Comparison of ENCODE assay signal across 12 mouse cellular contexts in the genomic region with DNA sequence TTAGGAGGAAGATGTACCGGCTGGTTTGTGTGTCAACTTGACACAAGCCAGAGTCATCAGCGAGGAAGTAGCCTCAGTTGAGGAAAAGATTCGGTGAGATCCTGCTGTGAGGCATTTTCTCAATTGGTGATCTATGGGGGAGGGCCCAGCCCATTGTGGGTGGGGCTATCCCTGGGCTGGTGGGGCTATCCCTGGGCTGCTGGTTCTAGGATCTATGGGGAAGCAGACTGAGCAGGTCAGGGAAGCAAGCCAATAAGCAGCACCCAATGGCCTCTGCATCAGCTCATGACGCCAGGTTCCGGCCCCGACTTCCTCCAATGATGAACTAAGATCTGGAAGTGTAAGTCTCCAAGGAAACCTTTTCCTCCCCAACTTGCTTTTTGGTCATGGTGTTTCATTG. TPM values are rescaled to one million over a fixed set of nuclear protein-coding genes. Genes with fewer than 3 reads are reported as not detected.
"Had no signal": no experiment of that assay in that cellular context is flagged by ENCODE, and none has a peak within 500 bp of the region (broad histone marks: within the 10 kb centered on the region; RNA-seq: fewer than 3 reads in every experiment).

No protein-coding gene starts in this region.

- DNase-seq: lung, adult 2 months; lung, postnatal 14 days; lung, postnatal 36 days; right cerebral cortex, postnatal 25 days; right cerebral cortex, postnatal 4 days; spleen, adult 18-20 months; thymus, adult 18-20 months; thymus, postnatal 14 days; thymus, postnatal 36 days had no signal

RNA-seq across cellular contexts. Expression of gene Rab15, which starts 17.4 kb away (rescaled TPM):
- total RNA-seq: monocyte, adult 5-6 weeks; neutrophil, adult 5-6 weeks had no signal

RNA-seq across cellular contexts. Expression of gene Gpx2, which starts 44.7 kb away (rescaled TPM):
- total RNA-seq: megakaryocyte progenitor cell, adult 5-6 weeks; monocyte, adult 5-6 weeks; neutrophil, adult 5-6 weeks had no signal
